Mouse (Mus musculus) embryonic facial prominence, embryonic 11.5 days (tissue): ENCODE results near the gene Armh1. TPM values are rescaled to one million over a fixed set of nuclear protein-coding genes. Genes with fewer than 3 reads are reported as not detected.
"Not testable (repeated sequence)": the region's sequence is repeated elsewhere in the genome, so short reads cannot be mapped to it uniquely, and the experiment has no call there.

Experiments
- ATAC-seq: fragments of 200-750 bp; cut with Nextera tagmentation; replicated peaks from 2 replicates; pipeline ENCODE4 v1.8.0; 2017; ENCODE audit warnings: low read depth; ENCODE audit not compliant: insufficient number of reproducible peaks, low FRiP score, low TSS enrichment
- DNase-seq: peaks from one replicate; pipeline ENCODE4 v3.0.0-alpha.2; 2015; ENCODE audit warnings: low spot score
- H3K27ac ChIP-seq: fragments of 300-500 bp; sonication (generic); replicated peaks from 2 replicates; pipeline ENCODE4 v1.5.1; 2014; ENCODE audit warnings: mild to moderate bottlenecking, low read depth, low read length, control low read depth
- H3K27me3 ChIP-seq: fragments of 300-500 bp; sonication (generic); 2 replicates; pipeline ENCODE4 v1.6.1; 2014; ENCODE audit warnings: mild to moderate bottlenecking, low read length, moderate library complexity, mixed read lengths; ENCODE audit not compliant: control insufficient read depth, insufficient read depth
- H3K36me3 ChIP-seq: fragments of 300-500 bp; sonication (generic); replicated peaks from 2 replicates; pipeline ENCODE4 v1.6.1; 2014; ENCODE audit warnings: low read depth, mild to moderate bottlenecking, low read length, moderate library complexity, mixed read lengths; ENCODE audit not compliant: control insufficient read depth, insufficient read depth
- H3K4me1 ChIP-seq: fragments of 300-500 bp; sonication (generic); 2 replicates; pipeline ENCODE4 v1.6.1; 2014; ENCODE audit warnings: low read length, mixed read lengths; ENCODE audit not compliant: control insufficient read depth, insufficient read depth
- H3K4me2 ChIP-seq: fragments of 300-500 bp; sonication (generic); 2 replicates; pipeline ENCODE4 v1.6.1; 2014; ENCODE audit warnings: low read depth, mild to moderate bottlenecking, control low read depth, low read length, moderate library complexity
- H3K4me3 ChIP-seq: fragments of 300-500 bp; sonication (generic); 2 replicates; pipeline ENCODE4 v1.5.1; 2014; ENCODE audit warnings: low read depth, low read length, control low read depth
- H3K9ac ChIP-seq: fragments of 300-500 bp; sonication (generic); replicated peaks from 2 replicates; pipeline ENCODE4 v1.6.1; 2014; ENCODE audit warnings: mild to moderate bottlenecking, control low read depth, low read length
- H3K9me3 ChIP-seq: fragments of 300-500 bp; sonication (generic); replicated peaks from 2 replicates; pipeline ENCODE4 v1.6.1; 2016; ENCODE audit warnings: mild to moderate bottlenecking, low read length, inconsistent platforms, mixed read lengths; ENCODE audit not compliant: control insufficient read depth
- WGBS: fragments of 180-500 bp; shearing (Covaris S2); extraction: QIAGEN DNeasy Blood & Tissue Kit; methylation state at CpG from one replicate; pipeline ENCODE4 v1.1.7; 2014; 5-methylcytosine and 5-hydroxymethylcytosine counted together
- polyA plus RNA-seq: library from polyadenylated mRNA; unstranded; fragments of >200 nt; fragmentation: Nextera tagmentation; extraction: Ambion mirVana; gene quantifications from 2 replicates; pipeline ENCODE4 v1.2.1, GENCODE M21; 2014

Armh1 gene
- polyA plus RNA-seq, 1 experiment from 2014 or later = 0.17 TPM

DNA sequence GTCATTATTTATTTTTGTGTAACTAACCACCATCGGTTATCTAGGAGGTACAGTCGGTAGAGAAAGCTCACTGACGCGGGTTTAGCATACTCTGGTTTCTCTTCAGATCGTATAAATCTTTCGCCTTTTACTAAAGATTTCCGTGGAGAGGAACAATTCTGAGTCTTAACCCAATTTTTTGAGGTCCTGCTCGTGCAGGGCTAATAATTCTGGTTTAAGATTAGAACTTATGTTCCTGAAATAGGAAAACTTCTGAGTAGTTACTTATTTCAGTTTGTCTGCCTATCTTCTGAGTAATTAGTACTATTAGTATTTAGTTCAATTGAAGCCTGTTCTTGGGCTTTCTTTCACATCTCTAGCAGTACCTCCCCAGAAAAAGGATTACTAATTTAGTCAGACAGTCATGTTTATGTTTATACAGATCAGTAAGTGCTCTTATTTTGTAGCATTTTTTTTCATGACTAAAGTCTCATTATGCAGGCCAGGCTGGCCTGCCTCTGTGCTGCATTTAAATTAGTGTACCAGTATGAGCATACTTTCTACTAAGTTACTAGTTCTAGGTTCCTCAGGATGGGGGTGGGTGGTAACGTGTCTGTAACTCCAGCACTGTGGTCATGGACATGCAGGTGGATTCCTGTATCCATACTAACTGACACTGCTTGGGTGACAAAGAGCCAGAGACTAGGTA lies 61.9 kb downstream of the Armh1 start:
- Histone ChIP-seq H3K4me3 (0 out of 2 replicates have a peak overlapping the region, but pooled peaks have one; percentile 20), H3K9ac (no peak overlapping the region; the same call in none of the 2 replicates), H3K27ac (no peak overlapping the region; the same call in 1 of the 2 replicates), H3K36me3 (no peaks in the 10 kb centered on the region), H3K9me3 (no peaks in the 10 kb centered on the region), H3K4me1 (no peaks in the 10 kb centered on the region), H3K4me2 (no peak overlapping the region), H3K27me3 (no peaks in the 10 kb centered on the region)
- ATAC-seq = peak; percentile 85
- WGBS = 1% methylated on average over 9 of the region's 9 CpGs
- DNase-seq = peak; percentile 91

- Histone ChIP-seq H3K27me3 (no peaks in the 10 kb centered on the region), H3K4me1 (no peaks in the 10 kb centered on the region), H3K4me3 (peak overlapping the region; percentile 20; the same call in 1 of the 2 replicates), H3K27ac (no peak overlapping the region), H3K9me3 (no peaks in the 10 kb centered on the region), H3K9ac (peak overlapping the region; percentile 35), H3K4me2 (no peak overlapping the region), H3K36me3 (no peaks in the 10 kb centered on the region)
- WGBS = 2% methylated on average over 16 of the region's 16 CpGs
- peak; percentile 72; the same call in 1 of the 2 replicates for ATAC-seq
- peak; percentile 92 for DNase-seq
These were observed 62.5 kb downstream of the Armh1 start for GRCm38 (mm10) chr4:117189382-117189855.

GRCm38 (mm10) chr4:117188969-117189368 lies 63.0 kb downstream of the Armh1 start:
- 58% methylated on average over 3 of the region's 3 CpGs for WGBS
- H3K9ac ChIP-seq = peak overlapping the region; percentile 35

DNA sequence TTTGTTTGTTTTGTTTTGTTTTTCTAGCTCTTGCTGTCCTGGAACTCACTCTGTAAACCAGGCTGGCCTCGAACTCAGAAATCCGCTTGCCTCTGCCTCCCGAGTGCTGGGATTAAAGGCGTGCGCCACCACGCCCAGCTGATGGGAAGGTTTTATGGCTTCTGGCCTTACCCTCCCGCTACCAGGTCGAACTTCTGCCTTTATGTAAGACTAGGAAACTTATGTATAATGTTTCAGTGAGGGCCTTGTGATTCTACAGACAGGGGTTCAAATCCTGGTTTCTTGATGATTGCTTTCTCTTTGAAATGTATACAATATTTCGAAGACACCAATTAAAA lies 69.2 kb downstream of the Armh1 start:
- not testable (repeated sequence) for H3K36me3 ChIP-seq, H3K27ac ChIP-seq, H3K4me1 ChIP-seq, H3K27me3 ChIP-seq, H3K9me3 ChIP-seq
- 16% methylated on average over 9 of the region's 9 CpGs for WGBS
- peak overlapping the region; percentile 73 for H3K4me3 ChIP-seq
- H3K4me2 ChIP-seq = peak overlapping the region; percentile 71
- peak overlapping the region; percentile 62 for H3K9ac ChIP-seq
- ATAC-seq (peak; percentile 26; the same call in 1 of the 2 replicates), DNase-seq (peak; percentile 15)

More at GRCm38 (mm10) chr4:117188969-117189368, 63.0 kb downstream of the Armh1 start:
- no peak overlapping the region for H3K27ac ChIP-seq
- no peaks in the 10 kb centered on the region for H3K9me3 ChIP-seq
- H3K36me3 ChIP-seq = no peaks in the 10 kb centered on the region
- no peaks in the 10 kb centered on the region for H3K4me1 ChIP-seq
- ATAC-seq (no peak), DNase-seq (no peak)
- no peaks in the 10 kb centered on the region for H3K27me3 ChIP-seq
- no peak overlapping the region for H3K4me2 ChIP-seq
- peak overlapping the region; percentile 20; the same call in 1 of the 2 replicates for H3K4me3 ChIP-seq

DNA sequence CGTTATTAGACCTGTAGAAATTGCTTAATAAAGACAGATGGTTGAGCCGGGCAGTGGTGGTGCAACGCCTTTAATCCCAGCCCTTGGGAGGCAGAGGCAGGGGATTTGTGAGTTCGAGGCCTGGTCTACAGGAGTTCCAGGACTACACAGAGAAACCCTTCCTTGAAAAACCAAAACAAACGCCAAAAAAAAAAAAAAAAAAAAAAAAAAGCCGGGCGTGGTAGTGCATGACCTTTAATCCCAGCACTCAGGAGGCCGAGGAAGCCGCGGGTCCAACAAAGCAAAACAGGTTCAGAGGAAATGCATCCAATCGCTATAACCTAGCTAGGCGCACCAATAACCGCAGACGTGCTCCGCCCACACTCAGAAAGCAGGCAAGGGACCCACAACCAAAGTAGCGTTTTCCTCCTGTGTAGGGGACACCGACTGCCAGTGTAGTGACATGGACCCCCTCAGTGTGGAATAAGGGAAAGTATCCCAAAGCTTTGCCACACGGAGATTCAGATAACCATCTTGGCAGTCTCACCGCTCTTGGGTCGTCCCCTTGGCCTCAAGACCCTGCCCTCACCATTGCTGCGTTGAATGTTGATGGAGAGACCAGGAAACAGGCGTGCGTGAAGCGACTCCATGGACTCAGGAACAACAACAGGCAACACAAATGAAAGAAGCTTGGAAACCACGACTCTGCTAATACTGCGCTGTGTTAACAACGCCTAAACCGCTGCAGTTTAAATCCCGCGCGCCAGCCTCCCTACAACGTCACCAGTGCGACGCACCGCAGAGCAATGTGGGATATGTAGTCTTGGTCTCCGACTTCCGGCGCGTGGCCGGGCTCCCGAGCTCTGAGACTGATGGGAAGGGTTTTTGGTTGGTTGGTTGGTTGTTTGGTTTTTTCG lies 69.8 kb downstream of the Armh1 start, which contains the start of gene Kif2c:
Gene Kif2c, minus strand, starts transcription at position 777 of the 896 bp plus-strand sequence.
- H3K4me1 ChIP-seq = no peaks in the 10 kb centered on the region; the same call in 1 of the 2 replicates
- no peaks in the 10 kb centered on the region for H3K27me3 ChIP-seq
- DNase-seq (peak; percentile 96), ATAC-seq (peak; percentile 95)
- H3K27ac ChIP-seq = peak within 1 kb of the TSS; percentile 43
- WGBS = 2% methylated on average over 42 of the region's 42 CpGs
- peak within 1 kb of the TSS; percentile 76 for H3K9ac ChIP-seq
- H3K4me2 ChIP-seq = peak within 1 kb of the TSS; percentile 71
- peaks cover 7% of the 10 kb centered on the region for H3K36me3 ChIP-seq
- H3K4me3 ChIP-seq = peak within 1 kb of the TSS; percentile 73
- H3K9me3 ChIP-seq = no peaks in the 10 kb centered on the region

- ATAC-seq = no peak
- no peak overlapping the region for H3K27ac ChIP-seq
- H3K9me3 ChIP-seq = no peaks in the 10 kb centered on the region
- H3K36me3 ChIP-seq = peaks cover 15% of the 10 kb centered on the region
- WGBS = 91% methylated on average over 5 of the region's 5 CpGs
- no peak for DNase-seq
- H3K27me3 ChIP-seq = no peaks in the 10 kb centered on the region
- no peak overlapping the region for H3K4me2 ChIP-seq
- H3K4me3 ChIP-seq = no peak overlapping the region
- H3K9ac ChIP-seq = no peak overlapping the region
- H3K4me1 ChIP-seq = no peaks in the 10 kb centered on the region
These were observed 82.0 kb downstream of the Armh1 start for GRCm38 (mm10) chr4:117169936-117170335.
